Mouse (Mus musculus) T-helper 2 cell (primary cell): Measurements from ENCODE around the gene Gm19965.

Source experiments
- in situ Hi-C: fragments of 300-600 bp; cut with MboI, MseI; formaldehyde crosslinking; loops from one replicate; pipeline ENCODE4 v1.15.1; 2025; ENCODE audit warnings: high pct_unique_total_duplicates

The Gm19965 gene

DNA sequence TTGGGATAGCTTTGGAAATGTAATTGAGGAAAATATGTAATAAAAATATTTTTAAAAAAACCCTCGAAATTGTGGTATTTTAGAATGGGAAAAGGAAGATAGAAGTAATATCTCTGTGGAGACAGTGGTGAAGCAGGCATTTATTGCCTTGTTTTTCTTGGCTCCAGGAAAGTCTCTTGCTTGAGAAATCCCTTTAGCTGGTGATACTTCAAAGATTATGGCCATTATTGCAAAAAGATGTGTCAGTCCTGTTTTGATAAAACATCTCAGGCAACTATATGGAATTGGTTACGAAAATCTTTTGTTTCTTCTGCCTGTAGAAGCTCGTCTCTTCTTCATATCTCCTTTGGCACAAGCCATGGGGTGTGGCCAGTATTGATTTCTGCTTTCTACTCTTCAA, at the start of gene Gm19965:
Gm19965 (plus strand) TSS at position 301 of the 400 bp plus-strand sequence.
- in situ Hi-C loops, result no loop called here

DNA sequence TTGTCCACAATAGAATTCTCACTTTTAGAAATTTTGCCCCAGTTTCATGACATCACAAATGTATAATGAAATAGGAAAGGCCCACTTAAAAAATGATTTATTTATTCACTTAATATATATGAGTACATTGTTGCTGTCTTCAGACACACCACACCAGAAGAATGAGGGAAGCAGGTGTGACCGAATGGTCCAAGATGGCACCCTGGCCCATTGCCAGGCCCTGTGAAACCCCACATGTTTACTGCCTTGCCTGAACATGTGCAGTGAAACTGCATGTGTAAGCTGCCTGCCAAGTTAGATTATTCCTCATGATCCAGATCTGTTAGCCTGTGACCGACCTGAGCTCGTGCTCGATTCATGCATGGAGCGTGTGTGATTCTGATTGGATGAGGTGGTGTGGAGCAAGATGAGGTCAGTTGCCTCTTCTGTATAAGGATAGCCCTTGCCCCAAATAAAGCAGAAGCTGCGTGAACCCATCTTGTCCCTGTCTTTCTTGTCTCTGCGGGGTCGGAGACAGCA, 20.3 kb upstream of the Gm19965 start:
- in situ Hi-C loops, result no loop called here
